Mouse (Mus musculus): ENCODE data around the gene Pald1. TPM values are rescaled to one million over a fixed set of nuclear protein-coding genes. Genes with fewer than 3 reads are reported as not detected.
A peak's percentile ranks its signal among the peaks of the same experiment; 100 is the strongest.

Gene Pald1
- polyA plus RNA-seq, 1 experiment from 2014 or later: 2.7 TPM

GRCm38 (mm10) chr10:61402911-61403310 is 19.6 kb upstream of the Pald1 start:
- DNase-seq (ENCODE audit: low spot score): no peak

GRCm38 (mm10) chr10:61402480-61402879 is 19.1 kb upstream of the Pald1 start:
- no peak for DNase-seq (ENCODE audit: low spot score)

- no peak for DNase-seq (ENCODE audit: low spot score)
Measured at GRCm38 (mm10) chr10:61400407-61400806, 17.1 kb upstream of the Pald1 start.

- peak; percentile 73 for DNase-seq (ENCODE audit: low spot score)
Measured at GRCm38 (mm10) chr10:61399156-61399734, 15.9 kb upstream of the Pald1 start.

- no peak for DNase-seq (ENCODE audit: low spot score)
Measured at GRCm38 (mm10) chr10:61398125-61398524, 14.8 kb upstream of the Pald1 start.

- no peak for DNase-seq (ENCODE audit: low spot score)
Measured at GRCm38 (mm10) chr10:61394476-61395136, 11.3 kb upstream of the Pald1 start.

- no peak for DNase-seq (ENCODE audit: low spot score)
Measured at GRCm38 (mm10) chr10:61392584-61392983, 9.3 kb upstream of the Pald1 start.

GRCm38 (mm10) chr10:61390148-61390547 is 6.8 kb upstream of the Pald1 start:
- DNase-seq (ENCODE audit: low spot score): no peak

GRCm38 (mm10) chr10:61389020-61389419 is 5.7 kb upstream of the Pald1 start:
- DNase-seq (ENCODE audit: low spot score): no peak

- no peak for DNase-seq (ENCODE audit: low spot score)
Measured at GRCm38 (mm10) chr10:61386284-61386683, 3.0 kb upstream of the Pald1 start.

GRCm38 (mm10) chr10:61385174-61385573 is 1.8 kb upstream of the Pald1 start:
- DNase-seq (ENCODE audit: low spot score): no peak

GRCm38 (mm10) chr10:61383715-61384047 is 351 bp upstream of the Pald1 start:
- DNase-seq (ENCODE audit: low spot score): no peak

- no peak for DNase-seq (ENCODE audit: low spot score)
Measured at GRCm38 (mm10) chr10:61382281-61382731, 1.0 kb downstream of the Pald1 start.

- DNase-seq (ENCODE audit: low spot score): no peak
Measured at GRCm38 (mm10) chr10:61381823-61382222, 1.5 kb downstream of the Pald1 start.

- DNase-seq (ENCODE audit: low spot score): no peak
Measured at GRCm38 (mm10) chr10:61380186-61380585, 3.1 kb downstream of the Pald1 start.

GRCm38 (mm10) chr10:61379340-61380040 is 3.8 kb downstream of the Pald1 start:
- DNase-seq (ENCODE audit: low spot score): no peak

- DNase-seq (ENCODE audit: low spot score): no peak
Measured at GRCm38 (mm10) chr10:61378698-61379097, 4.6 kb downstream of the Pald1 start.

GRCm38 (mm10) chr10:61378050-61378449 is 5.3 kb downstream of the Pald1 start:
- no peak for DNase-seq (ENCODE audit: low spot score)

- DNase-seq (ENCODE audit: low spot score): no peak
Measured at GRCm38 (mm10) chr10:61374771-61375481, 8.4 kb downstream of the Pald1 start.

GRCm38 (mm10) chr10:61374076-61374475 is 9.3 kb downstream of the Pald1 start:
- no peak for DNase-seq (ENCODE audit: low spot score)

GRCm38 (mm10) chr10:61372585-61372923 is 10.8 kb downstream of the Pald1 start:
- no peak for DNase-seq (ENCODE audit: low spot score)
